Mouse (Mus musculus): Measurements from ENCODE around the gene Igsf9. TPM values are rescaled to one million over a fixed set of nuclear protein-coding genes. Genes with fewer than 3 reads are reported as not detected.

The Igsf9 gene
- polyA plus RNA-seq, 1 experiment from 2014 or later = 53.1 TPM

DNA sequence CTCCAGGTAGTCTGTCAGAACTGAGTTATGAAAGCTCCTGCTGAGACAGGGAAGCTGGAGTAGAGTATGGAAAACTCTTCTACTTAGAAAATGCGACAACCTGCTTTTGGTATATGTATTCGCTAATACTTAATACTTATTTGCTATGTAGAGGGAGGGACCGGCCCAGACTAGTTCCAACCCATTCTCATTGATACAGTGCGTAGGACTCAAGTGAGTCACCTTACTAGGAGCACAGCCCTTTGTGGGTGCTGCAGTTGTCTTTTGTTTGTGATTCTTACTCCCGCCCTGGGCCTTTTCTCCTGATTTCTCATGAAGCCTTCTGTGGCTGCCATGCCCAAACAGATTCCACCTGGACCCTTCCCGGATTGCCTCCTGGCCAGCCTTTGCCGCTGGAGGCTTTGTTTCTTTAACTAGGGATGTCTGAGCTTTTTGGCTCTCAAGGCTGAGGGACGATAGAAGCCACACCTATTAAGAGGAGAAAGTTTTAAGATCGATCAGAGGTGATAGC lies 39.6 kb upstream of the Igsf9 start:
- WGBS = 86% methylated on average over 9 of the region's 9 CpGs
- Histone ChIP-seq H3K9ac (ENCODE audit: low read length) (no peak overlapping the region), H3K27ac (replicated peaks; ENCODE audit: low read depth, low read length) (no peak overlapping the region), H3K27me3 (ENCODE audit: control insufficient read depth, insufficient read depth, low read length) (no peaks in the 10 kb centered on the region), H3K36me3 (ENCODE audit: control insufficient read depth, insufficient read depth, low read length) (no peaks in the 10 kb centered on the region), H3K9me3 (ENCODE audit: control insufficient read depth, low read length) (no peaks in the 10 kb centered on the region), H3K4me2 (ENCODE audit: low read depth, severe bottlenecking) (no peak overlapping the region), H3K4me3 (ENCODE audit: low read depth, low read length) (no peak overlapping the region), H3K4me1 (ENCODE audit: control insufficient read depth, insufficient read depth, low read length) (no peaks in the 10 kb centered on the region)
- no peak for DNase-seq (ENCODE audit: low spot score)
- ATAC-seq (ENCODE audit: insufficient number of reproducible peaks, low FRiP score, low TSS enrichment, low read depth) = no peak

GRCm38 (mm10) chr1:172450226-172450625 lies 31.4 kb upstream of the Igsf9 start:
- DNase-seq (ENCODE audit: low spot score) (no peak), ATAC-seq (ENCODE audit: insufficient number of reproducible peaks, low FRiP score, low TSS enrichment, low read depth) (no peak)
- Histone ChIP-seq H3K9me3 (ENCODE audit: control insufficient read depth, low read length) (no peaks in the 10 kb centered on the region), H3K36me3 (ENCODE audit: control insufficient read depth, insufficient read depth, low read length) (no peaks in the 10 kb centered on the region), H3K9ac (ENCODE audit: low read length) (no peak overlapping the region), H3K27ac (replicated peaks; ENCODE audit: low read depth, low read length) (no peak overlapping the region), H3K27me3 (ENCODE audit: control insufficient read depth, insufficient read depth, low read length) (no peaks in the 10 kb centered on the region), H3K4me3 (ENCODE audit: low read depth, low read length) (no peak overlapping the region), H3K4me2 (ENCODE audit: low read depth, severe bottlenecking) (no peak overlapping the region), H3K4me1 (ENCODE audit: control insufficient read depth, insufficient read depth, low read length) (no peaks in the 10 kb centered on the region)
- WGBS = 53% methylated on average over 2 of the region's 2 CpGs

- WGBS = 30% methylated on average over 17 of the region's 17 CpGs
- DNase-seq (ENCODE audit: low spot score) (peak; percentile 30), ATAC-seq (ENCODE audit: insufficient number of reproducible peaks, low FRiP score, low TSS enrichment, low read depth) (no peak)
- Histone ChIP-seq H3K36me3 (ENCODE audit: control insufficient read depth, insufficient read depth, low read length) (no peaks in the 10 kb centered on the region), H3K9me3 (ENCODE audit: control insufficient read depth, low read length) (no peaks in the 10 kb centered on the region), H3K4me3 (ENCODE audit: low read depth, low read length) (no peak overlapping the region), H3K4me2 (ENCODE audit: low read depth, severe bottlenecking) (peak overlapping the region; percentile 19; the same call in 1 of the 2 replicates), H3K9ac (ENCODE audit: low read length) (no peak overlapping the region), H3K27me3 (ENCODE audit: control insufficient read depth, insufficient read depth, low read length) (no peaks in the 10 kb centered on the region), H3K4me1 (ENCODE audit: control insufficient read depth, insufficient read depth, low read length) (no peaks in the 10 kb centered on the region), H3K27ac (replicated peaks; ENCODE audit: low read depth, low read length) (no peak overlapping the region)
These were observed 30.6 kb upstream of the Igsf9 start for GRCm38 (mm10) chr1:172450848-172451470.

GRCm38 (mm10) chr1:172452911-172453310 lies 28.7 kb upstream of the Igsf9 start:
- no peak overlapping the region for H3K4me2 ChIP-seq (ENCODE audit: low read depth, severe bottlenecking)
- H3K27me3 ChIP-seq (ENCODE audit: control insufficient read depth, insufficient read depth, low read length) = no peaks in the 10 kb centered on the region
- no peak overlapping the region for H3K4me3 ChIP-seq (ENCODE audit: low read depth, low read length)
- no peak overlapping the region for H3K27ac ChIP-seq (replicated peaks; ENCODE audit: low read depth, low read length)
- no peaks in the 10 kb centered on the region for H3K9me3 ChIP-seq (ENCODE audit: control insufficient read depth, low read length)
- no peak for ATAC-seq (ENCODE audit: insufficient number of reproducible peaks, low FRiP score, low TSS enrichment, low read depth)
- no peak for DNase-seq (ENCODE audit: low spot score)
- 73% methylated on average over 2 of the region's 2 CpGs for WGBS
- no peaks in the 10 kb centered on the region for H3K4me1 ChIP-seq (ENCODE audit: control insufficient read depth, insufficient read depth, low read length)
- H3K9ac ChIP-seq (ENCODE audit: low read length) = no peak overlapping the region
- H3K36me3 ChIP-seq (ENCODE audit: control insufficient read depth, insufficient read depth, low read length) = no peaks in the 10 kb centered on the region

- ATAC-seq (ENCODE audit: insufficient number of reproducible peaks, low FRiP score, low TSS enrichment, low read depth) (no peak), DNase-seq (ENCODE audit: low spot score) (no peak)
- WGBS = 91% methylated on average over 2 of the region's 2 CpGs
- Histone ChIP-seq H3K36me3 (ENCODE audit: control insufficient read depth, insufficient read depth, low read length) (no peaks in the 10 kb centered on the region), H3K4me3 (ENCODE audit: low read depth, low read length) (no peak overlapping the region), H3K4me2 (ENCODE audit: low read depth, severe bottlenecking) (no peak overlapping the region), H3K4me1 (ENCODE audit: control insufficient read depth, insufficient read depth, low read length) (no peaks in the 10 kb centered on the region), H3K27ac (replicated peaks; ENCODE audit: low read depth, low read length) (no peak overlapping the region), H3K9ac (ENCODE audit: low read length) (no peak overlapping the region), H3K27me3 (ENCODE audit: control insufficient read depth, insufficient read depth, low read length) (no peaks in the 10 kb centered on the region), H3K9me3 (ENCODE audit: control insufficient read depth, low read length) (no peaks in the 10 kb centered on the region)
These were observed 27.8 kb upstream of the Igsf9 start for GRCm38 (mm10) chr1:172453810-172454209.

DNA sequence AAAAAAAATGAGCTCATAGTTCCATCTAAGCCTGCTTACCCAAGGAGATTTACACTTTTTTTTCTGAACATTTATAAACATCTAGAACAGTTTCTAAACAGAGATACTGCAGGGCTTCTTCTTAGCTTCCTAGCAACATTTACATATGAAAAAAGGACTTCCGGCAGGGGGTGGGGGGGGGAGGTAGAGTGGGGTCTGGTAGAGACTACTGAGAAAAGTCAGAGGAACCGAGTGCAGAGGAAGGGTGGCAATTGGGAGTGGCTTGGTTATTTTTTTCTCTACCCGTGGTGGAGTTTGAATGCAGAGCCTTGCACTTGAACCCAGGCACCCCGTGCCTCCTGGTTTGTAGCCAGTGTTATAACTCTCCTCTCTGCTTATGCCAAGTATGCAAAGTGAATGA lies 26.2 kb upstream of the Igsf9 start:
- WGBS = 31% methylated on average over 4 of the region's 4 CpGs

GRCm38 (mm10) chr1:172456001-172456677 lies 25.4 kb upstream of the Igsf9 start:
- no peak overlapping the region for H3K27ac ChIP-seq (replicated peaks; ENCODE audit: low read depth, low read length)
- no peak overlapping the region for H3K9ac ChIP-seq (ENCODE audit: low read length)
- no peaks in the 10 kb centered on the region for H3K9me3 ChIP-seq (ENCODE audit: control insufficient read depth, low read length)
- no peaks in the 10 kb centered on the region for H3K27me3 ChIP-seq (ENCODE audit: control insufficient read depth, insufficient read depth, low read length)
- H3K4me3 ChIP-seq (ENCODE audit: low read depth, low read length) = no peak overlapping the region
- H3K4me1 ChIP-seq (ENCODE audit: control insufficient read depth, insufficient read depth, low read length) = no peaks in the 10 kb centered on the region
- H3K4me2 ChIP-seq (ENCODE audit: low read depth, severe bottlenecking) = no peak overlapping the region
- ATAC-seq (ENCODE audit: insufficient number of reproducible peaks, low FRiP score, low TSS enrichment, low read depth) = no peak
- no peaks in the 10 kb centered on the region for H3K36me3 ChIP-seq (ENCODE audit: control insufficient read depth, insufficient read depth, low read length)
- 72% methylated on average over 7 of the region's 7 CpGs for WGBS
- no peak for DNase-seq (ENCODE audit: low spot score)

More for the DNA sequence above, 26.2 kb upstream of the Igsf9 start:
- Histone ChIP-seq H3K4me3 (ENCODE audit: low read depth, low read length) (no peak overlapping the region), H3K9ac (ENCODE audit: low read length) (no peak overlapping the region), H3K27me3 (ENCODE audit: control insufficient read depth, insufficient read depth, low read length) (no peaks in the 10 kb centered on the region), H3K36me3 (ENCODE audit: control insufficient read depth, insufficient read depth, low read length) (no peaks in the 10 kb centered on the region), H3K4me2 (ENCODE audit: low read depth, severe bottlenecking) (no peak overlapping the region), H3K9me3 (ENCODE audit: control insufficient read depth, low read length) (no peaks in the 10 kb centered on the region), H3K27ac (replicated peaks; ENCODE audit: low read depth, low read length) (no peak overlapping the region), H3K4me1 (ENCODE audit: control insufficient read depth, insufficient read depth, low read length) (no peaks in the 10 kb centered on the region)
- no peak for ATAC-seq (ENCODE audit: insufficient number of reproducible peaks, low FRiP score, low TSS enrichment, low read depth)
- no peak for DNase-seq (ENCODE audit: low spot score)

DNA sequence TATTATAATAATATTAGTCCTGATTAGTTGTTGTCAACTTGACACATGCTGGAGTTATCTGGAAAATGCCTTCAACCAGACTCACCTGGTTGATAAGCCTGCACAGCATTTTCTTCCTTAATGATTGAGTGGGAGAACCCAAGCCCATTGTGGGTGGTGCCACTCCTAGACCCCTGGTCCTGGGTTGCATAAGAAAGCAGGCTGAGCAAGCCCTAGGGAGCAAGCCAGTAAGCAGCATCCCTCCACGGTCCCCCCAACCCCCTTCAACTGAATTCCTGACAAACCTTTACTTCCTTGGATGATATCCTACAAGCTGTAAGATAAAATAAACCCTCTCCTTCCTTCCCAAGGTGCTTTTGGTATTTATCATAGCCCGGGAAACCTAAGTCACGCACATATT lies 24.4 kb upstream of the Igsf9 start:
- H3K4me1 ChIP-seq (ENCODE audit: control insufficient read depth, insufficient read depth, low read length) = no peaks in the 10 kb centered on the region
- H3K9ac ChIP-seq (ENCODE audit: low read length) = no peak overlapping the region
- ATAC-seq (ENCODE audit: insufficient number of reproducible peaks, low FRiP score, low TSS enrichment, low read depth) (no peak), DNase-seq (ENCODE audit: low spot score) (no peak)
- H3K9me3 ChIP-seq (ENCODE audit: control insufficient read depth, low read length) = no peaks in the 10 kb centered on the region
- no peak overlapping the region for H3K4me3 ChIP-seq (ENCODE audit: low read depth, low read length)
- no peaks in the 10 kb centered on the region for H3K27me3 ChIP-seq (ENCODE audit: control insufficient read depth, insufficient read depth, low read length)
- no peak overlapping the region for H3K27ac ChIP-seq (replicated peaks; ENCODE audit: low read depth, low read length)
- H3K4me2 ChIP-seq (ENCODE audit: low read depth, severe bottlenecking) = no peak overlapping the region
- no peaks in the 10 kb centered on the region for H3K36me3 ChIP-seq (ENCODE audit: control insufficient read depth, insufficient read depth, low read length)
- WGBS = 85% methylated on average over 3 of the region's 3 CpGs

All from limb, embryonic 11.5 days (tissue).